Mouse (Mus musculus) inflammation-experienced regulatory T-cells, adult 6 months (primary cell): ENCODE measurements around the gene Zcchc7. TPM values are rescaled to one million over a fixed set of nuclear protein-coding genes. Genes with fewer than 3 reads are reported as not detected.
"Not testable (repeated sequence)": the region's sequence is repeated elsewhere in the genome, so short reads cannot be mapped to it uniquely, and the experiment has no call there.

Experiments
- ATAC-seq: one replicate; pipeline ENCODE4 v1.8.0; 2017
- polyA plus RNA-seq, 3 experiments: library from polyadenylated mRNA; unstranded; fragments of 100-300 nt; shearing (Covaris generic); gene quantifications; one replicate each; pipeline ENCODE4 v1.2.1; 2017

Zcchc7 gene
- polyA plus RNA-seq, 3 experiments from 2014 or later, result 89.1 to 156 (median 151) TPM

GRCm38 (mm10) chr4:44757131-44757530 lies 1.5 kb downstream of the Zcchc7 start:
- not testable (repeated sequence) for ATAC-seq

GRCm38 (mm10) chr4:44774890-44775289 lies 19.2 kb downstream of the Zcchc7 start:
- no peak for ATAC-seq

- no peak for ATAC-seq
Measured at GRCm38 (mm10) chr4:44776651-44777050, 21.0 kb downstream of the Zcchc7 start.

GRCm38 (mm10) chr4:44777101-44777500 lies 21.4 kb downstream of the Zcchc7 start:
- no peak for ATAC-seq

- ATAC-seq, result no peak
Measured at GRCm38 (mm10) chr4:44777711-44778110, 22.0 kb downstream of the Zcchc7 start.

- no peak for ATAC-seq
Measured at GRCm38 (mm10) chr4:44778316-44778715, 22.6 kb downstream of the Zcchc7 start.

GRCm38 (mm10) chr4:44780462-44781157 lies 24.9 kb downstream of the Zcchc7 start:
- ATAC-seq, result no peak

GRCm38 (mm10) chr4:44781494-44781893 lies 25.8 kb downstream of the Zcchc7 start:
- no peak for ATAC-seq

GRCm38 (mm10) chr4:44783566-44784292 lies 28.1 kb downstream of the Zcchc7 start:
- no peak for ATAC-seq

- ATAC-seq, result no peak
Measured at GRCm38 (mm10) chr4:44812855-44813254, 57.2 kb downstream of the Zcchc7 start.

- no peak for ATAC-seq
Measured at GRCm38 (mm10) chr4:44813770-44814169, 58.1 kb downstream of the Zcchc7 start.

- ATAC-seq, result no peak
Measured at GRCm38 (mm10) chr4:44816584-44816983, 60.9 kb downstream of the Zcchc7 start.

- no peak for ATAC-seq
Measured at GRCm38 (mm10) chr4:44830609-44831008, 74.9 kb downstream of the Zcchc7 start.

GRCm38 (mm10) chr4:44851835-44852251 lies 96.2 kb downstream of the Zcchc7 start:
- no peak for ATAC-seq

- ATAC-seq, result no peak
Measured at GRCm38 (mm10) chr4:44871591-44871990, 115.9 kb downstream of the Zcchc7 start.

GRCm38 (mm10) chr4:44872048-44872447 lies 116.4 kb downstream of the Zcchc7 start:
- ATAC-seq, result no peak

- no peak for ATAC-seq
Measured at GRCm38 (mm10) chr4:44880065-44880623, 124.5 kb downstream of the Zcchc7 start.

- ATAC-seq, result no peak
Measured at GRCm38 (mm10) chr4:44886143-44886542, 130.5 kb downstream of the Zcchc7 start.

- ATAC-seq, result no peak
Measured at GRCm38 (mm10) chr4:44891344-44891743, 135.7 kb downstream of the Zcchc7 start.

GRCm38 (mm10) chr4:44905651-44906271 lies 150.1 kb downstream of the Zcchc7 start:
- no peak for ATAC-seq

- ATAC-seq, result no peak
Measured at GRCm38 (mm10) chr4:44906399-44906798, 150.7 kb downstream of the Zcchc7 start.

- no peak for ATAC-seq
Measured at GRCm38 (mm10) chr4:44910065-44910464, 154.4 kb downstream of the Zcchc7 start.

GRCm38 (mm10) chr4:44910857-44911256 lies 155.2 kb downstream of the Zcchc7 start:
- ATAC-seq, result no peak
